10 mouse cellular contexts compared by ENCODE assay signal in genomic region chr2:172551081-172551720, GRCm38 (mm10). TPM values are rescaled to one million over a fixed set of nuclear protein-coding genes. Genes with fewer than 3 reads are reported as not detected.
DNase-seq lines count a peak whose midpoint lies in the region; ATAC-seq and TF ChIP-seq lines count a peak whose summit lies in the region.
"Had no signal": no experiment of that assay in that cellular context is flagged by ENCODE, and none has a peak within 500 bp of the region (broad histone marks: within the 10 kb centered on the region; RNA-seq: fewer than 3 reads in every experiment).

No protein-coding gene starts in this region.

- H3K27me3 ChIP-seq in lung, embryonic 16.5 days (ENCODE audit: control insufficient read depth, insufficient read depth, low read depth, low read length) = peaks cover 85% of the 10 kb centered on the region
- peaks cover 85% of the 10 kb centered on the region for H3K27me3 ChIP-seq in embryonic facial prominence, embryonic 13.5 days
- peaks cover 59% of the 10 kb centered on the region for H3K27me3 ChIP-seq in hindbrain, embryonic 16.5 days (replicated peaks; ENCODE audit: control insufficient read depth, insufficient read depth, low read length)
- peaks cover 20% of the 10 kb centered on the region; the same call in 1 of the 2 replicates for H3K27me3 ChIP-seq in cerebellum, adult 2 months (ENCODE audit: control insufficient read depth, insufficient read depth, low read length)

- H3K9me3 ChIP-seq in lung, embryonic 16.5 days (ENCODE audit: control insufficient read depth, low read length) = no peaks in the 10 kb centered on the region
- no peaks in the 10 kb centered on the region for H3K9me3 ChIP-seq in embryonic facial prominence, embryonic 13.5 days
- no peaks in the 10 kb centered on the region for H3K9me3 ChIP-seq in hindbrain, embryonic 16.5 days (ENCODE audit: control insufficient read depth, low read length)

- DNase-seq in lung, postnatal 4 days = no peak
- DNase-seq in retina, embryonic 14.5 days (ENCODE audit: low spot score) = peak; percentile 44
- no peak for DNase-seq in cerebellum, adult 9-11 months
- DNase-seq in left cerebral cortex, postnatal 25 days (ENCODE audit: low spot score in 2 of 2) = no peak
- DNase-seq in cerebellum, adult 2 months = no peak
- DNase-seq: lung, adult 18-20 months had no signal

- peak overlapping the region; percentile 67 for H3K4me2 ChIP-seq in lung, embryonic 16.5 days (ENCODE audit: low read depth, low read length)
- H3K4me2 ChIP-seq in embryonic facial prominence, embryonic 13.5 days = peak overlapping the region; percentile 83
- H3K4me2 ChIP-seq in hindbrain, embryonic 16.5 days (ENCODE audit: low read length) = peak overlapping the region; percentile 37

- TF ChIP-seq CTCF in cerebellum, adult 2 months (IDR thresholded peaks at IDR 0.05; ENCODE audit: borderline replicate concordance, insufficient read depth, low read depth, low read length) = no peak

- WGBS in lung, embryonic 16.5 days = under 1% methylated on average over 57 of the region's 57 CpGs
- under 1% methylated on average over 57 of the region's 57 CpGs for WGBS in embryonic facial prominence, embryonic 13.5 days
- WGBS in hindbrain, embryonic 16.5 days = 1% methylated on average over 46 of the region's 57 CpGs
- 2% methylated on average over 57 of the region's 57 CpGs for WGBS in cerebellum, adult 2 months

- H3K36me3 ChIP-seq in lung, embryonic 16.5 days (ENCODE audit: control insufficient read depth, insufficient read depth, low read length) = no peaks in the 10 kb centered on the region
- H3K36me3 ChIP-seq in embryonic facial prominence, embryonic 13.5 days = peaks cover 9% of the 10 kb centered on the region; the same call in 1 of the 2 replicates
- H3K36me3 ChIP-seq in hindbrain, embryonic 16.5 days (ENCODE audit: control insufficient read depth, insufficient read depth, low read length) = no peaks in the 10 kb centered on the region

- no peak for ATAC-seq in lung, embryonic 16.5 days (ENCODE audit: low read depth)
- no peak for ATAC-seq in embryonic facial prominence, embryonic 13.5 days (ENCODE audit: insufficient number of reproducible peaks, insufficient read depth, low FRiP score, low TSS enrichment, low read depth)
- ATAC-seq in hindbrain, embryonic 16.5 days = no peak

- no peak for TF ChIP-seq POLR2A in cerebellum, adult 2 months (IDR thresholded peaks at IDR 0.05; ENCODE audit: borderline replicate concordance, insufficient read depth, low read length)

- no peak overlapping the region for H3K27ac ChIP-seq in lung, embryonic 16.5 days (ENCODE audit: low read length)
- H3K27ac ChIP-seq in embryonic facial prominence, embryonic 13.5 days = peak overlapping the region; percentile 71
- H3K27ac ChIP-seq in hindbrain, embryonic 16.5 days (ENCODE audit: low read depth, low read length) = no peak overlapping the region
- H3K27ac ChIP-seq in cerebellum, adult 2 months (ENCODE audit: insufficient read depth, low read length) = no peak overlapping the region

- H3K4me1 ChIP-seq in lung, embryonic 16.5 days (replicated peaks; ENCODE audit: control insufficient read depth, insufficient read depth, low read length) = peaks cover 31% of the 10 kb centered on the region
- peaks cover 70% of the 10 kb centered on the region for H3K4me1 ChIP-seq in embryonic facial prominence, embryonic 13.5 days
- H3K4me1 ChIP-seq in hindbrain, embryonic 16.5 days (ENCODE audit: control insufficient read depth, insufficient read depth, low read depth, low read length) = peaks cover 7% of the 10 kb centered on the region
- no peaks in the 10 kb centered on the region for H3K4me1 ChIP-seq in cerebellum, adult 2 months (ENCODE audit: control insufficient read depth, insufficient read depth, low read length)

- intact Hi-C loops in left cerebral cortex, postnatal 25 days (cut with DNase I) = loop anchor here (10.0 kb wide), 1 partner anchor 174 kb away; no protein-coding TSS in a partner anchor

- H3K4me3 ChIP-seq in lung, embryonic 16.5 days (ENCODE audit: low read length) = peak overlapping the region; percentile 25
- H3K4me3 ChIP-seq in embryonic facial prominence, embryonic 13.5 days = peak overlapping the region; percentile 54
- peak overlapping the region; percentile 17 for H3K4me3 ChIP-seq in hindbrain, embryonic 16.5 days (ENCODE audit: low read length)
- H3K4me3 ChIP-seq in cerebellum, adult 2 months (replicated peaks; ENCODE audit: insufficient read depth, low read depth, low read length) = no peak overlapping the region

- no peak overlapping the region for H3K9ac ChIP-seq in lung, embryonic 16.5 days (ENCODE audit: low read length)
- peak overlapping the region; percentile 76 for H3K9ac ChIP-seq in embryonic facial prominence, embryonic 13.5 days
- H3K9ac ChIP-seq in hindbrain, embryonic 16.5 days (ENCODE audit: low read depth, low read length) = no peak overlapping the region

RNA-seq across cellular contexts. Expression of gene Tfap2c, which starts 1.8 kb away (rescaled TPM):
- 0.25 and 0.47 TPM in 2 replicates for polyA plus RNA-seq in lung, embryonic 16.5 days (2015; fragmentation: Nextera tagmentation; extraction: Ambion mirVana)
- 20.1 and 23.4 TPM in 2 replicates for polyA plus RNA-seq in embryonic facial prominence, embryonic 13.5 days (2015; fragmentation: Nextera tagmentation; extraction: Ambion mirVana)
- 0.11 and 0.80 TPM in 2 replicates for polyA plus RNA-seq in hindbrain, embryonic 16.5 days (2015; fragmentation: Nextera tagmentation; extraction: Ambion mirVana)
- total RNA-seq in left cerebral cortex, postnatal 25 days (2021) = under 1 TPM; 0.11 to 0.57 TPM
- 0.05 and 0.07 TPM in 2 replicates for polyA plus RNA-seq in cerebellum, adult 2 months (2012; rRNA removed)
- total RNA-seq: gastrocnemius, postnatal 25 days had no signal

Comparison
In these comparisons a context has a peak if more than half of its experiments do, and no peak if none do; other contexts are left out.
1. RNA of gene Tfap2c, which starts 1.8 kb away (polyA plus RNA-seq): 20.1 to 23.4 TPM in embryonic facial prominence, embryonic 13.5 days; 0.25 to 0.47 TPM in lung, embryonic 16.5 days, 0.11 to 0.80 TPM in hindbrain, embryonic 16.5 days and 0.05 to 0.07 TPM in cerebellum, adult 2 months; every median in the first group is over 10 times any median in the second.
2. Peak in every context shown above with its lines, with median percentiles within 50 percentile points of each other: H3K4me2 ChIP-seq.